Mouse (Mus musculus) spleen, postnatal 36 days (tissue): ENCODE measurements at regions not wholly inside any gene's neighbourhood (a gene's known extent, or its start where the extent isn't known, plus 50 kb on each side); places are given as distances from the start of the nearest gene placed in this dataset.
"Not testable (repeated sequence)": the region's sequence is repeated elsewhere in the genome, so short reads cannot be mapped to it uniquely, and the experiment has no call there.

Experiments
- DNase-seq, 2 experiments: peaks; one replicate each; pipeline ENCODE4 v3.0.0; 2022; ENCODE audit warnings: low spot score in 2 of 2, mixed read lengths in 1 of 2

DNA sequence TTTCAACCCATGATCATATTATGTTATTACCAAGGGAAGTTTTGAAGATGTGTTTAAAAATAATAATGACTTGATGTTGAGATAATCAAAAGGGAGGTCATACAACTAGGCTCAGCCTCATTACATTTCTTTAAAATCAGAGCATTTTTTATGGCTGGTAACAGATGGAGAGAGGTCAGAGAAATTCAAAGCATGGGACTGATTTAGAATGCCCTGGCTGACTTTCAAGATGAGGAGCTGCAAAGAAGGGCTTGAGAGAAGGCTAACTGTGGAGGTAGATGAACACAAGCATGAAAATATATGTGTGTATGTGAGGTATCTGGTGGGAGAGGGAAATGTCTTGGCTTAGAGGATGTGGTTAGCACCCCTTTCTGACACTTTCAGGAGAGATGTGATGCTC, 502.6 kb upstream of the Gdi2 start:
- DNase-seq = not testable (repeated sequence)

- DNase-seq = peak; percentile 10 to 22
Measured at GRCm38 (mm10) chr13:3037010-3037409, 500.9 kb upstream of the Gdi2 start.

- DNase-seq = not testable (repeated sequence)
Measured at GRCm38 (mm10) chr13:3046381-3047105, 491.3 kb upstream of the Gdi2 start.

DNA sequence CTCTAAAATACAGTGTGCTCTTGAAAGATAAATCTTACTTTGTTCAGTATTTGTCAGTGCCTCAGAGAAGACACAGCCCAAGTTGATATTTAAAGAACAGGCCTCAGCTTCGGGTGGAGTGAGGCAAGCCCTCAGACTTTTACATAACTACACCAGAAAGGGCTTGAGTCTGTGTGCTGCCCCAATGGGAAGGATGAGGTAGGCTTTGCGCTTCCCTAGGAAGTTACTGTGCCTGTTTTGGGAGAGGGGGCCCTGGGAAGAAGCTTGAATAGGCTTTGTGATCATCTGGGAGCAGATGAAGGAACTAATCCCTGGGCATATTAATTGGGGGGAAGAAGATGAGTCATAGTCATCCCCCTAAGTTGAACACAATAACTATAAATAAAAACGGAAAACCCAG, 454.4 kb upstream of the Gdi2 start:
- not testable (repeated sequence) for DNase-seq

- not testable (repeated sequence) for DNase-seq
Measured at GRCm38 (mm10) chr13:3089971-3090370, 447.9 kb upstream of the Gdi2 start.

- not testable (repeated sequence) for DNase-seq
Measured at GRCm38 (mm10) chr13:3106543-3106942, 431.3 kb upstream of the Gdi2 start.

DNA sequence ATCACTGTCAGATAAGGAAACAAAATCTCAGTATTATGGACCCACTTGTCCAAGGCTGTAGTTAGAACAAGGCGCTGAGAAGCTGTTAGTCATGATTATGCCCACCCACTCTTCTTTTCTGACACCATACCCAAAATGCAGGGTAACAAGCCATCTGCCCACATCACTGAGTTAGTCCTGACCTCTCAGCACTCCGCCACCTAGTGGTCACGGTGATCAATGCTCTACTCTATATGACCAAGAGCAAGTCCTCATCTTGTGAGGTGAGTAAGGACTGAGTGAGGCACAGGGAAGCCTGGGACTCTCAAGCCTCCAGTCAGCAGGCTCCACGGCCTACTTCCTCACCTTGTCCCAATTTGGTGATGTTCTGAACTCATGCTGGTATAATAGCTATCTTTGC, 409.7 kb upstream of the Gdi2 start:
- not testable (repeated sequence) for DNase-seq

GRCm38 (mm10) chr13:3137281-3137680, 400.6 kb upstream of the Gdi2 start:
- DNase-seq = not testable (repeated sequence)

DNA sequence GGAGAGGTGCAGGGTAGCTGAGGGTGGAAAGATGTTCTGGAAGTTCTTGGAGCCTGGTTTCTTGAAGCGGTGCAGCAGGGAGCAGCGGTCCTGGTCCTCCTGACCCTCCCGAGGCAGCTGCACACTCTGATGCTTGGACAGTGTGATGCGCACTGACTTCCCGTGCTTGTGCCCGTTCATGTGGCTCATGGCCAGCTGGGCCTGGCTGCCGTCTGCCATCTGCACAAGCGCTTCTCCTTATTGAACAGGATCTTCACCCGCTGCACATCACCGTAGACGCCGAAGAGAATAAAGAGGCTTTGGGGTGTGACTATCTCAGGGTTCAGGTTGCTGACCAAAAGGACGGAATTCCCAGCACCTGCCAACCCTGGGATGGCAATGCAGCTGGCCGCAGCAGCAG, 399.2 kb upstream of the Gdi2 start:
- no peak for DNase-seq

DNA sequence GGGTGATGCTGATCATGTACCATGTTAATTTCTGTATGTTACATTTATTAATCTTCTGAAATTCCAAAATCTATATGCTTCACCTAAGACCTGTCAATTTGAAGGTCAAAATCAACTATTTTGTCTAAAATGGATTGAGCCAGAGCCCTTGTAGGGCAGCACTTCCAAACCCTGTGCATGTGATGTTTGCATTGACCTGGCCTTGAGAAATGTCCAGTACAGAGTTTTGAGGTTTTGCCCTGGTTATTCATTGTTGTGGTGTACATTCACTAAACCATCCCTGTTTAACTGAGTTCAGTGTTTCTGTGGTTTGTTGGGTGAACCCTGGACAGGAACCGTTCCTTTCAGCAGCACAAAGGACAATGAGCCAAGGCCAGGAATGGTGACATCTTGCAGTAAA, 392.4 kb upstream of the Gdi2 start:
- DNase-seq = not testable (repeated sequence)
